Mouse (Mus musculus): Measurements from ENCODE around the gene Tssk2.

Gene Tssk2

DNA sequence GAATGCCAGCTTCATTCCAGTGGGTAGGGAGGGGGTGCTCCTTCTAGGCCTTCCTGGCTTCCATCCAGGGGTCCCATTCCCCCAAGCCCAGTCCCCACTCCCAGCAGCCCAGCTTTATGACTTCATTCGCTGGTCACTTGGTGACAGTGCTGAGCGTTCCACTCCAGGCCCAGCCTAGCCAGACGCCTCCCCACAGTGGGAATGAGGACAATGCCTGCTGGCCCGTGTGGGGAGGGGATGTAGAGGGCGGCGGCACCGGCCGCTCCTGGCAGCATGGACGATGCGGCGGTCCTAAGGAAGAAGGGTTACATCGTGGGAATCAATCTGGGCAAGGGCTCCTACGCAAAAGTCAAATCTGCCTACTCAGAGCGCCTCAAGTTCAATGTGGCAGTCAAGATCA, at the start of gene Tssk2, which contains the start of gene Dgcr2:
Gene Tssk2, plus strand, starts transcription at position 176 of the 400 bp plus-strand sequence.
Gene Dgcr2, minus strand, starts transcription at position 101 of the 400 bp plus-strand sequence.
- no peak for DNase-seq

DNA sequence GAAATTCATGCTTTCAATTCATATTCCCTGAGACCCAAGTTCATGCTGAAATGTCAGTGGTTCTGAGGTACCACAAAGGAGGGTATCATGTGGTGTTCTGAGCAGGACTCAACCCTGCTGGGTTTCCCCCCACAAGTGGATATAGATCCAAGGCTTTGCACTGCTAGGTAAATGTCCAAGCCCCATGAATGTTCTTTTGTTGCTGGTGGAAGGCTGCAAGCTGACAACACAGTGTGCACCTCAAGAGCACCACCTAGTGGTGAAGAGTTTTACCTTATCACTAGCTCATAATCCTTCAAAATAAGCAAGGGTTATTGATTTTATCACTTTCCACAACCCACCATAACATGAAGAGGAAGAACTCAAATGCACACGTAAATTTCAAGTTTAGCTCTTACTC, 49.5 kb upstream of the Tssk2 start:
- peak; percentile 51 for DNase-seq

DNA sequence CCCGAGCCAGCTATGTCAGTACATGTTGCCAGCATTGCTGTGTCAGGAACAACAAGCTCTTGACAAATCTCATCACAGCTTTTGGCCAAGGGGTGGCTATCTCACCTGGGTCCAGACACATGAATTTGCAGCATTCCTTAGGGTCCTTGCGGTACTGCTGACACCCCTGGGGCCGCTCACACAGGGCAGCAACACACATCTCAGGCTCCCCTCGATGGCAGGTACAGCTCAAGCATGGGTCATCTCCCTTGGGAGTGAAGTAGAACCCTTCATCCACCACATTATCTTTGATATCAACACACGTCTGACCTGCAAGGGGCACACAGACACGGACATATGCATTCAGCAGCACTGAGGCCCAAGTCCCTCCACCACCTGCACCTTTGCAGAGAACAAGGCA, 49.0 kb upstream of the Tssk2 start:
- DNase-seq, result no peak

DNA sequence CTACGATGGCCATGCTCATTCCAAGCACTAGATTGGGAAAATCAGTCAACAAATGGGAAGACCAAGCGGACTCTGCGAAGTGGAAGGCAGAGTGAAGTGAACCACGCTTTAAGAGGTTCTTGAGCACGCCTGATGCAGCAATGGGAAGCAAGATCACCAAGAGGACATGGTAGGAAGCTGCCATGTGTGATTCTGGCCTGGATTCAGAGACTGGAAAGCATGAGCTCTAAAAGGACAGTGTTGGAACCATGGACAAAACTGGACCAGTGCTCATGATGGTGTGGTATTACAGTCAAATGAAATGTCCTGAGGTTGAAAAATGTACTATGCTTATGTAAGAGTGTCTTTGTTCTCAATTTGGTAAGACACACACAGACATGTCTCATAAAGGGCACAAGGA, 47.1 kb upstream of the Tssk2 start:
- no peak for DNase-seq

DNA sequence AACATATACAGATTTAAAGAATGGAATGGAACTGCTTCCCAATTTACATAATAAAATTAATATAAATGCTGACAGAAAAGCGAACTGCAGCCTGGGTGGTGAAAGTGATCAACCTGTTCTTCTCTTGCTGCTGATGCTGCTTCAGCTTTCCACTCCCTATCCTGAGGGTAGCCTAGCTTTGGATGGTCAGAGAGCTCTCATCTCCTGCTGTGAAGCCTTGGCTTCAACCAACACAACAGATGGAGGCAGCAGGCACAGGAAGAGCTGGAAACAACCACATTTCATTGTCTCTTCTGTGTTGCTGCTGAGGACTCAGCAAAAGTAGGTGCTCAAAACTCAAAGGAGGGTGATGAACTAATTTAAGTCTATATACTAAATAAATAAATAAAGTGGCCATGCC, 46.6 kb upstream of the Tssk2 start:
- no peak for DNase-seq

DNA sequence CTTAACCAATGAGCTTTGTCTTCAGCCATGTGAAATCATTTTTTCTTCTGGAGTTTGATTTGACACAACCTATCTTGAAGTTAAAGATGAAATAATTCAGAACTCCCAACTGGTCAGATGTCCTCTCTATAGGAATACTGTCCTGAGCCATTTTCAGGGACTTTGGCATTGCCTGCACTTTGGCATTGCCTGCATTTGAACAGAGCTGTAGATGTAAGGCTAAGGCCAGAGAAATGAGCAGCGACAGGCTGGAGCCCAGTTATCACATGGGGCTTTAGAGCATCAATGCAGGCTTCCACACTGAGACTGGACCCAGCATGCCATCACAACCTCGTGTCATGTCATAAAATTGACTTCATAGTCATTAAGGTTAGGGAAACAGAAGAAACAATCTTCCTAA, 45.2 kb upstream of the Tssk2 start:
- DNase-seq, result no peak

DNA sequence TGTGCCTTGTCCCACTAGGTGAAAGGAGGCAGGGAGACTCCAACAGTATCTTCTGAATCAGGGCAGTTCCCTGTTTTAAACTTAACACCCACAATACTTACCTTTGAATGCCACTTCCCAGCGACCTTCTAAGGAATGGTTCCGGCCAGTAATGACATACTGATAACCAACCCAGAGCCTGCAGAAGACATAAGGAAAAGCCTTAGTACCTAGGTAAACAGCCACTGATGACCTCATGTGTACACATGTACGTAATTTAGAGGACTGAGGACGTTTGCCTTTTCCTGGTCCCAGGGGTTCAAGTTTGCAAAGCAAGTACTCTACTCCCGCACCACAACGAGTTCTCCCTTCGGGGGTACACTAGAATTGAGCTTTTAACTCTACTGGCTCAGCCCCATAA, 41.3 kb upstream of the Tssk2 start:
- DNase-seq, result no peak

DNA sequence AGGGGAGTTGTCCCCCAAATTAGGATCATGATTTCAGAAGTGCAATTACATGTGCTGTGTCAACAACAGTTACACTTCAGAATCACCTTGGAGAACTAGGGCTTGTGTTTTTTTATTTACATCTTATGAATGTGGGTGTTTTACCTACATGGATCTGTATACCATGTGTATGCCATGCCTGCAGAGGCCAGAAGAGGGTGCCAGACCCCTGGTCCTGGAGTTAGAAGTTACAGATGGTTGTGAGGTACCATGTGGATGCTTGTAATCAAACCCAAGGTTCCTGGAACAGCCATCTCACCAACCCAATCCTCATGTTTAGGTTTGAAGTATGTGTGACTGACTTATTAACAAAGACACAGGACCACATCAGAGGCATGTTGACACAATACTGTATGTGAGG, 39.8 kb upstream of the Tssk2 start:
- peak; percentile 28 for DNase-seq

DNA sequence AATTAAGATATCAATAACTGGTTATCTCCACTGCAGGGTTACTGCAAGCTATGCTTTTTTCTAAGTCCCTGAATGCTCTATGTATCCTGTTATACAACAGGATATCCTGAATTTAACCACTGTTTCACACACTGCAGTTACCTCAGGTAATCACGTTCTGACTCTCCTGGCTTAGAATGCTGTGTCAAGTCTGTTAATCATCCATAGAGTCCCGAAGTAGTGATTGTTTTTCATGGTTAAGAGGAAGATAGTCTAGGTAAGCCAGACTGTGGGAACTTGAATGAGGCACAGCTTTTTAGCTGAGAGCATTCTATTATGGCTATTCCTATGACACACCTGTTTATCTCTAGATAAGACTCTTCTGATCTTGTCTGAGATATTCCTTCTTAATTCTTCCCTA, 33.1 kb upstream of the Tssk2 start:
- no peak for DNase-seq

DNA sequence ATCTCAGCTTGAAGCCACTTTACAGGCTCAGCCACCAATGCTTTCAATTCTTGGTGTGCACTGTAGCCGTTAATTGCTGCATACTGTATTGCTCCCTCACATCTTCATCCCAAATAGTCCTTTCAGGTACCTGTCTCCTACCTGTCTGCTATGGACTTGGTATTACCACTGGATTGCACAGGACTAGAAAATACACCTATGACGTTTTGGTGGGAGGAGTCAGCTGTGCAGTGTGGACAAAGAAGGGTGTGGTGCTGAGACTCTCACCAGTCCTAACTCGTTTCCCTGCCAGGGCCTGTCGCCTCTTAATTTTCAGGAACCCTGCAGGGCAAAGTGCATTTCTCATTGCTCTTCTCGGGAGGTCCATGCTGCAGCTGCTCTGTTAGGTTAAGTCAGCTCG, 32.7 kb upstream of the Tssk2 start:
- no peak for DNase-seq

DNA sequence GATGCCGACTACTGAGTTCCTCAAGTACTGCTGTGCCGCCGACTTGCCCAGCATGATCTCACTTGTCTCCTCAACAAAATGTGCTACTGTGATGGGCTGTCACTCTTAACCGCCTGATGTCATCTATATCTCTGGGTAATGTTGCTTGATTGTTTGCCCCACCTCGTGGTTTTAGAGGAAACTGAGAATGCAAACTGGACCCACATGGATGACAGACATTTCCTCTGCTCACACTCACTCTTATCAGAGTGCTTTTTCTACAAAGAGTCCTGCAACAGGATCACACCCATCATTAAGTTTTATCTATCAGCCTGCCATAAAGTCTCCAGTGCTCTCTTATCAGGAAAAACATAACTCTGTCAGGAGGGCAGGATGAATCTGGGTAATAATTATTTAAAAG, 27.2 kb upstream of the Tssk2 start:
- DNase-seq, result no peak

DNA sequence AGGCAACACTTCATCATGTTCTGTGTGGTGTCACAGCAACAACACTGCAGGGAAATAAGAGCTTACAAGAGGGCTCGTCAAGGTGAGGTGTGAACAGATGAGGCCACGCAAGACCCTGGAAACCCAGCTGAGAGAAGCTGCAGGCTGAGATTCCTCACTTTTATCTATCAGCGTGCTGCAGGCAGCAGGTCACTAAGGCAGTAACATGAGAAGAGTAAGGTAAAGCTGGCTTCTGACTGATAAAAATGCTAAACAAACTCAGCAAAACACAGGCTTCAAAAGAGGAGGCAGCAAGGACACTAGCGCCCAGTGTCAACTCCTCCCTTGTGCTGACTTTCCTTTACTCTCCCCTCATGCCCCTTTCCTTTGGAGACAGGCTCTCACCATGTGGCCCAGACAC, 25.4 kb upstream of the Tssk2 start:
- no peak for DNase-seq

DNA sequence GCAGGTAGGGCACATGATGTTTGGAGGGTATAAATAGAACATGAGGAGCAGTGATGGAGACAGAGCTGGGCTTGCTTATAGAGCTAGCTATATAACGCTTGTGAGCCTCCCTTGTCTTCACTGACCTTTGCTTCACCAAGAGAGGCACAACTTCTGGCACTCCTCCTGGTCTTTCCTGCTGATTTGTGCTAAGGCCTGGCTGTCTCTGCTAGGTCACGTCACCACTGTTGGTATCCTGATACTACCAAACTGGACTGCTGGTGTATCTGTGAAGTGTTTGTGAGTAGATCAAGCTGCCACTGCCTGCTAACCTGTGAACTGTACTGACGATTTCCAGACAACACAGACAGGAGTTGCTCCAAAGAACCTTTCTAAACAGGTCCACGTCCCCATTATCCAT, 23.3 kb upstream of the Tssk2 start:
- no peak for DNase-seq

DNA sequence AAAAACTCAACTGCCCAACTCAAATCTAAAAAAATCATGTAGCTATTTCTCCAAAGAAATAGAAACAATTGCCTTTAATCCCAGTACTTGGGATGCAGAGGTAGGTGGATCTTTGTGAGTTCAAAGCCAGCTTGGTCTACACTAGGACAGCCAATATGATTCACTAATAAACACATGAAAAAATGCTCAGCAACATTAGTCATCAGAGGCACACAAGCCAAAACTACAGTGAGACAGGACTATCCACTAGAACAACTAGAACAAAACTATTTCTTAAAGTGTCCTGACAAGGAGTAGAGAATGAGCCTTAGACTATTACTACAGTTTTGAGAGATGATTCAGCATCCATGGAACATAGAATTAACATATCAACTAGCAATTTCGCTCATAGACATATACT, 22.3 kb upstream of the Tssk2 start:
- no peak for DNase-seq

DNA sequence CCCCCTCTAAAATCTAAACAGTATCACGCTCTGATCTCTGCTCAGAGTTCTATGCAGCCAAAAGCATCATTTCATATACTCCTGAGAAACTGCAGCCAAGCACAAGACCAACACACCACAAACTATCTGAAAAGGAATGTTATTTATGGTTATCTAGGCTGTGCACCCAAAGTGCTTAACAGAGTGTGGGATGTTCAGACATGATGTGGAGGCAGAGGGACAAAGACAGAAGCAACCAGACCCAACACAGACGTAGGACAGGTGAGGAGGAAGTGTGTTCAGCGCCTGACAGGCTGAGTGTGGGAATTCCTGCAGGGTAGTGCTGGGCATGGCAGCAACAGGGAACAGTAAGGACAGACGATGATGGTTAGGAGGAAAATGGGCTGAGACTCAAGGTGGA, 18.9 kb upstream of the Tssk2 start:
- no peak for DNase-seq

DNA sequence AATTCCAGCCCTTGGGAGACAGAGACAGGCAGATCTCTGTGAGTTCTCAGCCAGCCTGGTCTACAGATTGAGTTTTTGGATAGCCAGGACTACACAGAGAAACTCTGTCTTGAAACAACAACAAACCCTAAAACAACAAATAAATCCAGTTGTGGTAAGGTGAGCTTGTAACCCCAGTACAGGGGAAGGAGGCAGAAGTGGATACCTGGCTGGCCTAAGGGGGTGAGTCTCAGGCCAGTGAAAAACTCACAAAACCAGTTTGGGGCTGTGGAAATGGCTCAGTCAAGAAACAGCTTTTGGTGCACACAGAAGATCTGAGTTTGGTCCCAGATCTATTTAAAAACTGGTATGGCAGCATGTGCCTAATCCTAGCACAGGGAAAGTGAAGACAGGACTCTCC, 16.2 kb upstream of the Tssk2 start:
- DNase-seq, result no peak

DNA sequence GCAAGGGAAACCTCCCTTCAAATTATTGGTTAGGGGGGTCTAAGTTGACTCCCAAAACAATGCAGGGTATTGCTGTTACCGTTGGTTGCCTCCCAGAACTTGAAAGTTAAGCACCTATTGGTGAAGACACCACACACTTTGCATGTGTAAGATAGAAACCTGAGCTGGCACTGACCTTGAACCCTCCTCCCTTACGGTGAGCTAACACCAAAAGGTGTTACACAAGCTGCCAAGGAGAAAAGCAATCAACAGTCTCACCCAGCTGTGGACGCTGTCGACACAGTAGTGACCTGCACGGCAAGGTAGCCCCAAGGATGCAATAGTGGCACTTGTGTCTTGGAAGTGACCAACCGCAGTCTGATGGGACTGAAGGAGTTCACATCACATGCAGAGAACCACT, 14.3 kb upstream of the Tssk2 start:
- DNase-seq, result no peak

DNA sequence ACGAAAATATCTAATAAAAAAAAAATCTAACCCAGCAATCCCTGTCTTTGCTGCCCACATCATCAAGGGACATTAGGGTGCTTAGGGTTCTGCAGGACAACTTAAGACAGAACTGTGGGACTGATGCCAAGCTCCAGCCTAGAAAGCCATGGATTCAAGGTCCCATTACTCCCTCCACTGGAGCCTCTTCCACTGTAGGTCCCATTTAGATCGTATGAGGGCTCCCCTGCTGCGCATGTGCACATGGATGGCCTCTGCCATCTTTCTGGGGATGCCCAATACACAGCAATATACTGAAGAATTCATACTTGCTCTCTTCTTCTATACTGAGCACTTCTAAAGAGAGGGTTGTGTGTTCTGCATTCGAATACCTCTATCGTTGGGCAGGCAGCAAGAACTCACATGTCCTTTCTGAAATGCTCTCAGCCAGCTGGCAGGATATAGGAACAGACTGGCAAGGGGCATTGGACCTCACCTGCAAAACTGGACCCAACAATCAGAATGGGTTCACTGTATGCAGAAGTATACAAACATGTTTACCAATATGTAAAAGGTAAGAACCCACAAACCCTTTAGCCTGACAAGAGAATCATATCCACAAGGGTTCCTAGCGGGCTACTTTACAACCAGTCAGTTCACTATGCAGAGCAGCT, 8.6 kb upstream of the Tssk2 start:
- DNase-seq, result no peak

DNA sequence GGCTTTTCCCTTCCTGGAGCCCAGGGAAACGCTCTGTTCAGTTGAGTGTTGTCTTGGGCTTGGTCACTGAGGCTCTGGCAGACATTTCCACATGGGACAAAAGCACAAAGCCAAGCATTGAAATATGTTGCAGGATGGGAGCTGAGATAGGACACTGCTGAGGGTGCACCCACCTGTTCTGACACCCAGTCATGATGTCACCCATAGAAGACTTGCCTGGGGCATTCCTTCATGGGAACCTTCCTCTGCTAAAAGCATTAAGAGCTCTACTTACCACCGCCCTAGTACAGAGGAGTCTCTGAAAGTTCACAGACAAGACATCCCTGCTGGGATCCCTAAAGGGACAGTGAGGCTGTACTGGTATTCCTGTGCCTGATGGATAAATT, 8.1 kb upstream of the Tssk2 start:
- no peak for DNase-seq

DNA sequence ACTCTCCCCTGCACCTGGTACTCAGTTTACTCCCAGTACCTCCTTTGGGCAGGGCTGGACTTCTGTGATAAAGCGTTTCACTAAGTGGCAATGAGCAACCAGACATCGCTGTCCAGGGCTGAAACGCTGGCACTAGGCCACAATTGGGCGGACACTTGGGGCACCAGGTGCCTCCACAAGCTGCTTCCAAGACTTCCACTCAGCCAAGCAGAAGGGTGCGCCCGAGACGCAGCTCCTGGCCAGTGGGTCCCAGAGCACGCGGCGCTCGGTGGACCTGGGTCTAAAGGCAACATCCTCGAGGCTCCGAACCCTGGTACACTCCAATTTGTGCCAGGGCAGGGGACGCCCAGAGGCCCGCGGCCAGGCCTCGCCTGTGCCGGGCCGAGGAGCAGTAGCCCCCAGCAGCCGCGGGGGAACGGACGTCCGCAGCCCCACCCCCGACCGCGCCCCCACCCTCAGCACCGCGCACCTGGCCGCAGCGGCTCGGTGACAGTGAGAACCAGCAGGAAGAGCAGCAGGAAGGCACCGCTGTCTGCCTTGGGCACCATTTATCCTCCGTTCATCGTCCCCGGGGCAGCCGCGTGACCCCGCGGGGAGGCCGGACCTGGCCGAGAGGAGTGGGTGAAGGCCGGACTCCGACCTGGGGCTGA, 7.4 kb upstream of the Tssk2 start:
- DNase-seq, result peak; percentile 79

DNA sequence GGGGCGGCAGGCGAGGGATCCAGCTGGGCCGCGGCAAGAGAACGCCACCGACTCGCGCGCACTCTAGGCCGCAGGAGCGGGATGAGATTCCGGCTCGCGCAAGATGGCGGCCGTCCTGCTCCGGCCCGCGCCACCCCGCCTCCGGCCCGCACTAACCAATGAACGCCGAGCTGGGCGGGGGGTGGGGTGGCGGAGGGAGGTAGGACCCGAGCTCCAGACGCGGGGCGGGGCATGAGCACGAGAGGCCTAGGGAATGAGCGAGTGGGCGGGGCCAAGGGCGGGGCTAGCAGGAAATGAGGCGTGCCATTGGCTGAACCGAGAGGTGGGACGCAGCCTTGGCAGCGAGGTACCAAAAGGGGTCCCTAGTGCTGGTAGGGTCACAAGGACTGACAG, 6.9 kb upstream of the Tssk2 start, which contains the start of gene Gm20518:
Gene Gm20518, minus strand, starts transcription at position 105 of the 393 bp plus-strand sequence.
- DNase-seq, result peak; percentile 100

DNA sequence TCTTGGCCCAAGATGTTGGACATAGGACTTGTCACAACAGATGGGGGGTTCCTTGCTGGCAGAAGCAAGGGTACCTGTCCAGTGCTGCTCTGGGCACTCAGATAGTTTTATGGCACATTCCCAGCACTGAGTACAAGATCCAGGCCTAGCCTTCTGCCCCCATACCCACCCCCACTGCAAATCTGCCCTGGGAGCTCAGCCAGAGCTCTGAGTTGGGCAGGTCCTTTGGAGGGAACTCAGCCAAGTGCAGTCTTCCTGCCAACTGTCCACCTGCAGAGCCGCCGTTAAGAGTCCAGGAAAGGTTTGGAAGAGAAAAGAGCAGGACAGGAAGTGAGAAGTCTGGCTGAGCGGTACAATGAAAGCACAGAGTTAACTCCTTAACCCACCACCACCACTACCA, 5.8 kb upstream of the Tssk2 start:
- DNase-seq, result peak; percentile 43

DNA sequence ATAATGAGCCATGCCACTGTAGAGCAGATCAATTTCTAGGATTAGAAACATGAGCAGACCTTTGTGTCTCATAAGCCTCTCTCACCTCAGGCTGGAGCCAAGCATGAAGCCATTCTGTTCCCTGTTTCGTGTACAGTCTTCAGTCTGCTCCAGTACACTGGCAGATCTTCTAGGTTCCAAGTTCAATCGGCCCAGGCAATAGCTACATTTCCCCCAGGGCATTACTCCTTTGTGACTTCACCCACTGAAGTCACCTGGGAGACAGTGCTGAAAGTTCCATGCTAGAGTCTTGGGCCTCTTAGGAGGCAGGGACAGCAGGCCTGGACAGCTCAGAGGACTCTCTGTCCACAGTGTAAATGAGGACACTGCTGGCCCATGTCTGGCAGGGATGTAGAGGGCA, 4.5 kb upstream of the Tssk2 start, which contains the start of gene Tssk1:
Gene Tssk1, plus strand, starts transcription at position 301 of the 400 bp plus-strand sequence.
- no peak for DNase-seq

DNA sequence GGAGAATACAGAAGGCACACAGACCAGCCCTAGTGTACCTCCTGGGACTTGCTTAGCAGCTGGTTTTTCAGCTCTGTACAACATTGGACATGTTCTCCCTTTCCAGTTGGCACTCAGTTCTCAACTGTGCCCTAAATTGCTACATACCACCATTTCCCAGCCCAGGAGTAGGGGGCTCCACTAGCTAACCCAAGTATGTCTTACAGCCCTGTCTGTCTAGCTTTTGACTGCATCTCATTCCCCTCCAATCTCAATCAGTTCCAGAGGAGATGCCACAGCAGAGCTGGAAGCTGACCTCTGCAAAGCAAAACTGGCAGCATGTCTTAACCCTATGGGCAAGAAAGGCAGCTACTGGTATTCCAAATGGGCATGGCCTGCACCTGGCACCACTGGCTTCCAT, 2.3 kb upstream of the Tssk2 start:
- no peak for DNase-seq

DNA sequence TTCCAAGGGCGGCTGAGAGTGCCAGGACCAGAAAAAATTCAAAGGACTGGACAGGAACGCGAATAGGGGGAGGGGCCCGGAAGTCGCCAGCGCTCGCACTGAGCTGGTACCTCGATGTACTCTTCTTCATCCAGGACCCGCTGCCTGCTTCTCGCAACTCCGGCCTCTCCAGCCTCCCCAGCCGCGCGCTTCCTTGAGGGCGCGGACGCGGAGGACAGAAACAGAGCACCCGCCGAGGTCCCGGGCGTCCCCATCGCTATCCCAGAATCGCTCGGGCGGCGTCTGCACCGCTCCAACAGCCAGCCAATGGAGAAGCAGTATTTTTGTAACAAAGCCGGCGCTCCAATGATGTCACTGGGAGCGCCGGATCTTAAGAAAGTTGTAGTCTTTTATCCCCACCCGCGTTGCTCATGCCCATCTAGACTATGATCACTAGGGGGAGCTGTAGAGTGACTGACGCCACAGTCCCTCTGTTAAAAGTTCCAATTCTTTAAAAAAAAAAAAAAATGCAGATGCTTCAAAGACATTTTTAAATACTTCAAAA, 12.7 kb downstream of the Tssk2 start, which contains the start of gene Ess2:
Gene Ess2, minus strand, starts transcription at position 297 of the 544 bp plus-strand sequence.
- DNase-seq, result peak; percentile 88

Measured in lung, postnatal 14 days (tissue).